Mouse (Mus musculus) testis, adult 2 months (tissue): ENCODE results near the gene Chst1.

Source experiments
- CTCF ChIP-seq: fragments of 200-500 bp; IDR thresholded peaks from 2 replicates; pipeline ENCODE4 v1.5.1; 2012; ENCODE audit warnings: low read depth, mild to moderate bottlenecking, inconsistent platforms, low read length, moderate library complexity; ENCODE audit not compliant: control insufficient read depth, insufficient read depth, insufficient replicate concordance
- POLR2A ChIP-seq: fragments of 200-500 bp; IDR thresholded peaks from 2 replicates; pipeline ENCODE4 v1.6.1; 2012; ENCODE audit warnings: low read depth, mild to moderate bottlenecking, inconsistent platforms, low read length, moderate library complexity; ENCODE audit not compliant: control insufficient read depth

- TF ChIP-seq CTCF, result no peak
- no peak for TF ChIP-seq POLR2A
Measured at GRCm38 (mm10) chr2:92598941-92599486, 493 bp upstream of the Chst1 start.
